Mouse (Mus musculus) hindbrain, embryonic 16.5 days (tissue): Measurements from ENCODE around the gene Ifnb1. TPM values are rescaled to one million over a fixed set of nuclear protein-coding genes. Genes with fewer than 3 reads are reported as not detected.

ENCODE experiments used
- ATAC-seq: fragments of 200-750 bp; cut with Nextera tagmentation; 2 replicates; pipeline ENCODE4 v1.8.0; 2017; ENCODE audit warnings: moderate TSS enrichment, moderate library complexity
- H3K27ac ChIP-seq: fragments of 300-500 bp; sonication (generic); 2 replicates; pipeline ENCODE4 v1.5.1; 2014; ENCODE audit warnings: low read depth, mild to moderate bottlenecking, control low read depth, low read length, moderate library complexity
- H3K27me3 ChIP-seq: fragments of 300-500 bp; sonication (generic); replicated peaks from 2 replicates; pipeline ENCODE4 v1.6.1; 2014; ENCODE audit warnings: low read length; ENCODE audit not compliant: control insufficient read depth, insufficient read depth
- H3K36me3 ChIP-seq: fragments of 300-500 bp; sonication (generic); 2 replicates; pipeline ENCODE4 v1.6.1; 2014; ENCODE audit warnings: mild to moderate bottlenecking, low read length, moderate library complexity, mixed read lengths; ENCODE audit not compliant: control insufficient read depth, insufficient read depth
- H3K4me1 ChIP-seq: fragments of 300-500 bp; sonication (generic); 2 replicates; pipeline ENCODE4 v1.6.1; 2014; ENCODE audit warnings: low read depth, low read length; ENCODE audit not compliant: control insufficient read depth, insufficient read depth
- H3K4me2 ChIP-seq: fragments of 300-500 bp; sonication (generic); 2 replicates; pipeline ENCODE4 v1.6.1; 2014; ENCODE audit warnings: mild to moderate bottlenecking, low read length, control low read depth, moderate library complexity
- H3K4me3 ChIP-seq: fragments of 300-500 bp; sonication (generic); 2 replicates; pipeline ENCODE4 v1.5.1; 2014; ENCODE audit warnings: mild to moderate bottlenecking, low read length, control low read depth, moderate library complexity
- H3K9ac ChIP-seq: fragments of 300-500 bp; sonication (generic); 2 replicates; pipeline ENCODE4 v1.6.1; 2014; ENCODE audit warnings: low read depth, mild to moderate bottlenecking, control low read depth, low read length, moderate library complexity
- H3K9me3 ChIP-seq: fragments of 300-500 bp; sonication (generic); 2 replicates; pipeline ENCODE4 v1.6.1; 2014; ENCODE audit warnings: mild to moderate bottlenecking, low read length, moderate library complexity; ENCODE audit not compliant: control insufficient read depth
- WGBS: fragments of 180-500 bp; shearing (Covaris S2); extraction: QIAGEN DNeasy Blood & Tissue Kit; methylation state at CpG from one replicate; pipeline ENCODE4 v1.1.7; 2014; 5-methylcytosine and 5-hydroxymethylcytosine counted together
- polyA plus RNA-seq: library from polyadenylated mRNA; unstranded; fragments of >200 nt; fragmentation: Nextera tagmentation; extraction: Ambion mirVana; gene quantifications from 2 replicates; pipeline ENCODE4 v1.2.1, GENCODE M21; 2015

The Ifnb1 gene
- polyA plus RNA-seq, 1 experiment from 2014 or later: not detected

DNA sequence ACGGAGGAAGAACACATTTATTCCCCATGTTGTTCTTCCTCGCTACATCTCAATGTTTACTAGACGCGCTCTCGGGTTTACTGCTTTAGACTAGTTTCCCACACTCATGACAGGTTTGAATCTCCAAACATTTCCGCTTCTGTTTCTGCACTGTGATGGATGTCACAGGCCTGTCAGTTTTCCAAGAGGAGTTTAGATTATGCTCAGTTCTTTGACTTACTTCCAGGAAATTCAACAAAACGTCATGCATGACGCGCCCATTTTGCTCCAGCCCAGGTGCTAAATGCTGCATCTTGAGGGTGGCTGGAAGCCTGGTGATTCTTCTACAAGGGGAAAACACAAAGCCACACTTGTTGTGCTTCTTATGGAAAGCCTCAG, 43.8 kb downstream of the Ifnb1 start:
- H3K9ac ChIP-seq: no peak overlapping the region
- H3K4me3 ChIP-seq: no peak overlapping the region
- no peaks in the 10 kb centered on the region for H3K36me3 ChIP-seq
- no peak overlapping the region for H3K27ac ChIP-seq
- no peak overlapping the region for H3K4me2 ChIP-seq
- H3K9me3 ChIP-seq: no peaks in the 10 kb centered on the region
- 83% methylated on average over 9 of the region's 9 CpGs for WGBS
- ATAC-seq: no peak
- no peaks in the 10 kb centered on the region for H3K27me3 ChIP-seq
- H3K4me1 ChIP-seq: no peaks in the 10 kb centered on the region

DNA sequence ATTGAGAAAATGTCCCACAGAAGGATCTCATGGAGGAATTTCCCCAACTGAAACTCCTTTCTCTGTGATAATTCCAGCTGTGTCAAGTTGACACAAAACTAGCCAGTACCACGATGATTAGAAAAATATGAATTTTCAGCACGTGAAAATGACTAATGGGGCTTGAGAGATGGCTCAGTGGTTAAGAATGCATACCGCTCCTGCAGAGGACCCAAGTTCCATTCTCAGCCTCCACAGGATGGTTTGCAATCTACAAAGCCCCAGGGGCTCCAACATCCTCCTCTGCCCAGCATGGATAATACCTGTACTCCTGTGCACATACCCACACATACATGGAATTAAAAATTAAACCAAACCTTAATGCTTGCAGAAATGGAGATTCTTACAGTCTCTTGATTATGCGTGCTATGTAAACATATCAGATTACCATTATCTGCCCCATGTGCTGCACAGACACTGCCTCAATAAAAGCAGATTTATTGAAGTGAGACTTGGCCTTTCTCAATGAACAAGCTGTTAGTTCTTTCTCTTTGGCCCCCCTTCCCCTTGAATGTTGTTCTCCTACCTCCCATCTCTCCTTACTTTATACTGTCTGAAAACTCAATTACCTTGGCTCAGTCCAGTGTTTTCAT, 44.3 kb downstream of the Ifnb1 start:
- Histone ChIP-seq H3K27me3 (no peaks in the 10 kb centered on the region), H3K9ac (no peak overlapping the region), H3K9me3 (no peaks in the 10 kb centered on the region), H3K4me3 (no peak overlapping the region), H3K27ac (no peak overlapping the region), H3K4me2 (no peak overlapping the region), H3K4me1 (no peaks in the 10 kb centered on the region), H3K36me3 (no peaks in the 10 kb centered on the region)
- no peak for ATAC-seq
- 81% methylated on average over 4 of the region's 4 CpGs for WGBS

DNA sequence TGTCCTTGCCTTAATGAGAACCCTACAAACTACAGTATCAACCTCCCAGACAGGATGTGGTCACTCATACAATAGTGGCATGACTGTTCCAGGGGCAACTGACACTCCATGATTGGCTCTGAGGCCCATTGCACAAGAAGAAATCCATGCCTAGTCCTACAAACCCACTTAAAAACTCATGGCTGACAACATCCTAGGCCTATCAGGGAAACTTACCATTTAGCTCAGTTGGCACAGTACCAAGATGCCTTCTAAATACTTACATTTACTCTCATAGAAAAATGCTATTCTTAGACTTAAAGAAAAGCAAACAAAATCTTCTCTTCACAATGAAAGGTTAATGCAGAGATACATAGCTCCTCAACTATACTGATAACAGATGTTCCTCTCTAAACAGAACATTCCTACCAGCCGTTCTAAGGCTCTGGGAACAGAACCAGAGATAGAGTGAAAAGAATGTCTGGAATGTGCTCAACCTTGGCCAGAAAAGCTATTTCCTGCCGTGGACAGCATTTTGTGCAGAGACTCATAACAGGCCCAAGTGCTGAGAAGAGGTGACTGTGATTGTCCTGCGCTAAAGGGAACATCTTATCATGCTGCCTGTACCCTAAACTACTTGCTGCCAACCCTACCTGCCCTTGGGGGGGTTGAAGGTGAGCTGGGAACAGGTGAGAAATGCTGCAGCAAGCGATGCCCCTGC, 45.9 kb downstream of the Ifnb1 start:
- Histone ChIP-seq H3K4me1 (no peaks in the 10 kb centered on the region), H3K9ac (no peak overlapping the region), H3K4me2 (no peak overlapping the region), H3K4me3 (no peak overlapping the region), H3K27ac (no peak overlapping the region), H3K27me3 (no peaks in the 10 kb centered on the region), H3K36me3 (no peaks in the 10 kb centered on the region), H3K9me3 (no peaks in the 10 kb centered on the region)
- no peak for ATAC-seq
- WGBS: 69% methylated on average over 4 of the region's 4 CpGs

DNA sequence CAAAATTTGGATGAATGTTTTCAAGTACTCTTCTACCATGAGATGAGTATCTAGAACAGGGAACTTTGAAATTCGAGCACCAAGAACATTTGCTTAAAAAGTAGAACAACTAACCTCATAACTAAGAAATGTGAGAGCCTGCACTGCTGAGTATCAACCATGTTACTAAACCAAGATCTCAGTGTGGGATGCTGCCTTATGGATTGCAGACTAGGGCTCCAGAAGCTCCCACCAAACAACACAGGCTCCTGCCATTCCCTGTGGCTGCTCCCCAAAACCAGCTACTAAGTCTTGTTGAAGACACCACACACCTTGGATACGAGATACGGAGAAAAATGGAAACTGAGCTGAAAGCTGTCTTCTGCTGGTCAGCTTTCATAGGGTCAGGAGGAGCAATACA, 46.5 kb downstream of the Ifnb1 start:
- no peak for ATAC-seq
- Histone ChIP-seq H3K4me1 (no peaks in the 10 kb centered on the region), H3K4me2 (no peak overlapping the region), H3K9me3 (no peaks in the 10 kb centered on the region), H3K27me3 (no peaks in the 10 kb centered on the region), H3K27ac (no peak overlapping the region), H3K9ac (no peak overlapping the region), H3K36me3 (no peaks in the 10 kb centered on the region), H3K4me3 (no peak overlapping the region)
- 90% methylated on average over 3 of the region's 3 CpGs for WGBS

Other genes starting within 250 kb of the Ifnb1 start
- 4.2 and 4.8 TPM in 2 replicates for gene Hacd4, start 83.8 kb downstream of the Ifnb1 start, polyA plus RNA-seq
- gene Ifna15, start 35.5 kb upstream of the Ifnb1 start, polyA plus RNA-seq: not detected in 2 replicates
- gene Ifna14, start 49.0 kb upstream of the Ifnb1 start, polyA plus RNA-seq: not detected in 2 replicates
- not detected in 2 replicates for gene Ifna9, start 69.6 kb upstream of the Ifnb1 start, polyA plus RNA-seq
- gene Ifna12, start 80.6 kb upstream of the Ifnb1 start, polyA plus RNA-seq: not detected in 2 replicates
- not detected in 2 replicates for gene C87499, start 111.6 kb upstream of the Ifnb1 start, polyA plus RNA-seq
- gene Ifna13, start 121.7 kb upstream of the Ifnb1 start, polyA plus RNA-seq: not detected in 2 replicates
- gene Ifna16, start 154.2 kb upstream of the Ifnb1 start, polyA plus RNA-seq: not detected in 2 replicates
- not detected in 2 replicates for gene Ifna2, start 161.1 kb upstream of the Ifnb1 start, polyA plus RNA-seq
- not detected in 2 replicates for gene Ifnab, start 168.6 kb upstream of the Ifnb1 start, polyA plus RNA-seq
- 1.3 and 1.5 TPM in 2 replicates for gene Gm26566, start 199.0 kb upstream of the Ifnb1 start, polyA plus RNA-seq
- gene Klhl9, start 199.7 kb upstream of the Ifnb1 start, polyA plus RNA-seq: 90.3 and 104 TPM in 2 replicates
- gene Gm13271, start 232.1 kb upstream of the Ifnb1 start, polyA plus RNA-seq: not detected in 2 replicates
- gene Gm13283, start 237.3 kb upstream of the Ifnb1 start, polyA plus RNA-seq: not detected in 2 replicates